Mouse (Mus musculus) megakaryocyte progenitor cell, adult 5-6 weeks (primary cell): ENCODE measurements around the gene Ffar3. TPM values are rescaled to one million over a fixed set of nuclear protein-coding genes. Genes with fewer than 3 reads are reported as not detected.
A peak's percentile ranks its signal among the peaks of the same experiment; 100 is the strongest.
"Not testable (repeated sequence)": the region's sequence is repeated elsewhere in the genome, so short reads cannot be mapped to it uniquely, and the experiment has no call there.

Experiments used
- ATAC-seq: replicated peaks from 2 replicates; pipeline ENCODE4 v1.8.0; 2016; ENCODE audit warnings: mild to moderate bottlenecking, moderate TSS enrichment, inconsistent platforms; ENCODE audit not compliant: poor library complexity
- total RNA-seq, 2 experiments: library from RNA; stranded (forward) in 1 of 2; stranded (reverse) in 1 of 2; fragments of 157-497, 149-512 nt in 1 of 2; fragments of 200-1000 nt in 1 of 2; gene quantifications; 2 replicates each; pipeline versions ENCODE4 v1.2.3 to v1.2.4; 2015 to 2017

The Ffar3 gene
- total RNA-seq, 2 experiments from 2014 or later: not detected

DNA sequence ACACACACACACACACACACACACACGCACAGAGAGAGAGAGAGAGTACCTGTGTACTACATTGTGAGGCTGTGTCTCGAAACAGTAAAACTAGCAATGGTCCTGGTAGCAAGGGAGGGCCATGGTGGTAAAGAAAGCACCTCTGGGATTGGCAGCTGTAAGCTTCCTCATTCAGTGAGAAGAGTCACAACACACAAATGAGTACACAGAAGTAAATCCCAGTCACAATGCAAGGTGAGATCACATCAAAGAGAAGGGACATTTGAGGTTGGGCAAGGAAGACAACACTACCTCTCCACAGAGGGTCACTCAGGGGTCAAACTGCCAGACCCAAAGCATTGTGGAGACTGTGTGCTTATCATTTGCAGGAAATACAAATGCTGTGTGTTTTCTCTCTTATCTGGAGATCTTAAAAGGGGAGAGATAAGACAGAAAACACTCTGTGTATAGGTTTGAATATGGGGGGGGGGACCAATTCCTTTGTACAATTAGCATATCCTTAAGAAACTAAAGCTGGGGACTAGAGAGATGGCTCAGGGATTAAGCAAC lies 9.4 kb downstream of the Ffar3 start:
- peak; percentile 52; the same call in 1 of the 2 replicates for ATAC-seq

- no peak for ATAC-seq
These were observed 11.2 kb downstream of the Ffar3 start for GRCm38 (mm10) chr7:30844676-30845297.

DNA sequence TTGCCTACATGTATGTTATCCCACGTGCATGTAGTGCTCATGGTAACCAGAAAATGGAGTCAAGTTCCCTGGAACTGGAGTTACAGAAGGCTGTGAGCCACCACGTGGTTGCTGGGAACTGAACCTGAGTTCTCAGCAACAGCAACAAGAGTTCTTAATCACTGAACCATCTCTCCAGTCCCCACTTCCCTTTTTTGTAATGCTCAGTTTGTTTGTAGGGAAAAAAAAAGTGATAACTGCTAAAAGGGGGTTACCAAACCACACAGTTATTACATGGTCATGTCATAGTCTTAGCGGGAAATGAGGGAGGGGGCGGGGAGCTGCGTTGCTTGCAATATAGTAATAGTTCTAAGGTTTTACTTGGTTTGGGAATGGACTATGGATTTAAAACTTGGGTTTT lies 13.9 kb downstream of the Ffar3 start:
- ATAC-seq: peak; percentile 87

GRCm38 (mm10) chr7:30841379-30841778 lies 14.6 kb downstream of the Ffar3 start:
- no peak for ATAC-seq

- ATAC-seq: no peak
These were observed 15.7 kb downstream of the Ffar3 start for GRCm38 (mm10) chr7:30840306-30840705.

DNA sequence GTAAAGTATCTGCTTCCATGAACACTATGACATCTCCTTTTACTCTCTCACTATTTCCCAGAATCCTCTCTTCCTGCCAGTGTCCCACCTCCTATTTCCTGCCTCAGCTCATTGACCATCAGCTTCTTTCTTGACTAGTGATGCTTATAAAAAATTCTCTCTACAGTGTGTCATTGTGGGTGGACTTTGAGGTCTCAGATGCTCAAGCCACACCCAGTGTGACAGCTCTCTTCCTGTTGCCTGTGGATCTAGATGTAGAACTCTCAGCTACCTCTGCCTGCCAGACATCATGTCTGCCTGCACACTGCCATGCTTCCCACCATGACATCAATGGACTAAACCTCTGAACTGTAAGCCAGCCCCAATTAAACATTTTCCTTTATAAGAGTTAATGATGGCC lies 18.7 kb downstream of the Ffar3 start:
- ATAC-seq: no peak

- not testable (repeated sequence) for ATAC-seq
These were observed 23.3 kb downstream of the Ffar3 start for GRCm38 (mm10) chr7:30832684-30833083.

GRCm38 (mm10) chr7:30832261-30832660 lies 23.7 kb downstream of the Ffar3 start:
- ATAC-seq: peak; percentile 74

GRCm38 (mm10) chr7:30829428-30829827 lies 26.6 kb downstream of the Ffar3 start:
- ATAC-seq: no peak

- ATAC-seq: not testable (repeated sequence)
These were observed 27.1 kb downstream of the Ffar3 start for GRCm38 (mm10) chr7:30828871-30829270.

- no peak for ATAC-seq
These were observed 29.3 kb downstream of the Ffar3 start for GRCm38 (mm10) chr7:30826660-30827059.

DNA sequence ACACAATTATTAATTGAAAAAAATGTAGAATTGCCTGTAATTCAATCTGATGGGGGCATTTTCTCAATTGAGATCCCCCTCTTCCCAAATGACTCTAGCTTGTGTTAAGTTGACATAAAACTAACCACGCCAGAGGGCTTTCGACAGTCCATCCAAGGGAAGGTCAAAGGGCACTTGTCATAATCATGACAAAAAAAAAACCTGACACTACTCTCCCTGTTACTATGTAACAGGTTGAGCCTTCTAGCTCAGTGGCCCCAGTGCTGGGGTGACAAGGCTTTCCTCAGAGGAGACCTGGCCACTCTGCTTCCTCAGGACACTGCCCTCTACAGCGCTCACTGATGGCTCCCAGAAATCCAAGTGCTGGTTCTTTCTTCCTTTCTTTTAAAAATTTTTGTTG lies 31.7 kb downstream of the Ffar3 start:
- ATAC-seq: no peak

DNA sequence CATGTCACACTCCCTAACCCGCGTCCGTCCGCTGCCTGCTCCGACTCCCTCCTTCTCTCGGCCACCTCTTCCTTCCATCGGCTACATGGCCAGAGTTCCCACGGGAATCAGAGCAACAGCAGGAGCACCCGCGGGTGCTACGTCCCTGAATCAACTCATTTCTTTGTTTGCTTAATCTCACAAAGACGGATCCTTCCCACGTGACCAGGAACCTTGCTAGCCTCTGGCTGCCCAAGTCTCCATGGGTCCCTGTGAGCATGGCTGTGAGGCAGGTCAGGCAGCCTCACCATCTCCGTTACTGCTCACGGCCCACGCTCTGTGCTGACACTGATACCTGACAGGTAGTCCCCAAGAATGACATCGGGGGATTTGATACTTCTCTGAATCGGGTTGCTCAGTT lies 32.3 kb downstream of the Ffar3 start, which contains the start of gene Ffar2:
TSS of gene Ffar2 (minus strand) at position 101 of the 400 bp plus-strand sequence.
- no peak for ATAC-seq

DNA sequence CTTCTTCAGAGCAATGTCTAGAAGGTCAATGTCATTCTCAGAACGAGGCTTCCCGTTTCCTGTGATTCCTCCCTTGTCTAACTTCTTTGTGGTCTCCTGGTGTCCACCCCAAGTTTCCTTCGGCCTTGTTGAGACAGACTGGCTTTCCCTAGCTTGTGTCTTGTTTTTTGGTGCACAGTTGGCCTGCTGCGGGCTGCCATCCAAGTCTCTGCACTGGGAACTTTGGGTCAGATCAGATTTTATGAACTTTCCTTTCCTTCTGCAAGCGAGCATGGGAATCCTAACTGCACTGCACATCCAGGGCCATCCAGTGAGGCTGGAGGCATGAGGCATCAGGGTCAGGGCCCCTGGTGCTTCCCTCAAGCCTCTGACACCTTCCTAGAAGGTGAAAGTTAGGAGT lies 34.4 kb downstream of the Ffar3 start:
- ATAC-seq: no peak; the same call in 1 of the 2 replicates

DNA sequence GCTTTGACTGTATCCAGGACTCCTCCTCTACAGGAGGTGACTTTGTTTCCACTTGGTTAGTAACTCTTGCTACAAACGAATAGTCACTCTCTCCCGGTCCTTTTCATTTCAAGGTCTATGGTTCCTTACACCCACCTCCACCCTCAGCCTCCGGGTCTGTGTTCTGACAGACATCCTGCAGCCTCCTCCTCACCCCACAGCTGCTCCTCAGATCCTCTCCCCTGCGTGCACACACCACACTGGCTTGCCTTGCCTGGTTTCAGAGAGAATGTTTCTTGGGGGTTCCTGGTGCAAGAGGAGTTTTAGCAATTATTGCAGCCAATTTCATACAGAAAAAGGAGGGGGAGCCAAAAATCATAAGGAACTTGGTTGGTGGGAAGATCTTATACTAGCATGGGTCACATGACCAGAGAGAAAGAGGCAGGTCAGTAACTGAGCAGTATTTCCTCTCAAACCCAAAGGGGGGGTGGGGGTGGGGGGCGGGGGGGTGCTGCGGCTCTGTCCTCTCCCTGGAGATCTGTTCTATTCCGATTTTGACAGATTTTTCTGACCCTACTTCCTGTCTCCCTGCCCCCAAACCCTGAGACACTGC lies 35.0 kb downstream of the Ffar3 start:
- ATAC-seq: peak; percentile 51

DNA sequence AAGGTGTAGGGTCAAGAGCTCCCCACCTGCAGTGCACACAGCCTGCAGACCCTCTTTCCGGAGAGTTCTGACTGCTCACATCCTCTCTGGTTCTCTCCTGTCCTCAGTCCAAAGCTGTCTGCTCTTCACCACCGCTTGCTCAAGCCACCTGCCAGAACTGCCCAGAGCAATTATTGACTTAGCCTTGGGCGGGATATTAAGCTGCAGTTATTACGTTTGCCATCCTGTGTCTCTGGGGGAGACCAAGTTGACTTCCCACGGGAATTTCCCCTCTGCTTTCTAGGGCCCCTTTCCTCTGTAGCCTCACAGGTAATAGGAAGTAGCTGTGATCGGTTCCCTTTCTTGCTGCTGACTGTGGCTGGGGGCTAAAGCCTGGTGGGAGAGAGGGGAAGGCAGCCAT lies 35.8 kb downstream of the Ffar3 start:
- ATAC-seq: peak; percentile 9; the same call in 1 of the 2 replicates

DNA sequence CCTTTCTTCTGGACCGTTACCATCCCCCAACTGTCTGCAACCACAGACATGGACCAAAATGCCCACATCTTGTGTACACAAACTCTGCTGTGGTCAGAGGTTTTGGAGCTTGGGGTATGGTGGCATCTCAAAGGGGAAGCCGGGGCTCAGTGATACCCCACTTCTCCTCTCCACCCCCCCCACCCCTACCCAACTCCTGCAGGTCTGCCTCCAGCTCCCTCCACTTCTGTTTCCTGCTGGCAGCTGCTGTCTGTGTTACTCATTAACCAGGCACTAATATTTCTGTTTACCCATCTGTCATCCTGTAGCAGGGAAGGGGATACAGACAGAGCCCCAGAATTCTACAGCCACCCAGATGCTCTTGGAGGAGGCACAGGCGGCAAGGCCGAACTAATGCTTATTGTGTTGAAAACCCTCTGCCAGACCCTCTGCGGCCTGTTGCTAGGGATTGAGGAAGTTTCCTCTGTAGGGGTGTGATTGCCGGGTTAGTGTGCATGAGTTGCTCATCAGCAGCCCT lies 43.6 kb downstream of the Ffar3 start:
- peak; percentile 75 for ATAC-seq

GRCm38 (mm10) chr7:30811757-30812290 lies 44.2 kb downstream of the Ffar3 start:
- ATAC-seq: peak; percentile 74

DNA sequence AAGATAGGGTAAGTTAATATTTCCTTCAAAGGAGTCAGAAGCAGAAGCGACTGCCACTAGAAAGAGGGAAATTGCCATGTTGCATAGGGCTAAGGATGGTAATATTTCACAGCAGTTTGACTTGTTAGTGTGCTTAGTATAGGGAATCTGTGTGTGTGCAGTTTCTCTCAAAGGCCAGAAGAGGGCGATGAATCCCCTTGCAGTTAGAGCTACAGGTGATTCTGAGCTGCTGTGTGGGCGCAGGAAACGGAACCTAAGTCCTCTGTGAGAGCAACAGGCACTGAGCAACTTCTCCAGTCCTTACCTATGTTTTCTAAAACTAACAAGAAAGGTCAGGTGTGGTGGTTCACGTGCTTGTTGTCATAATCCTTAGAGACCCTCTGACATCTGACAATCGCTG lies 45.7 kb downstream of the Ffar3 start:
- ATAC-seq: 0 out of 2 replicates have a peak, but pooled peaks have one; percentile 12

GRCm38 (mm10) chr7:30805924-30806323 lies 50.1 kb downstream of the Ffar3 start:
- ATAC-seq: peak; percentile 85
